Mouse (Mus musculus) intestine, embryonic 14.5 days (tissue): ENCODE measurements around the gene Raph1. TPM values are rescaled to one million over a fixed set of nuclear protein-coding genes. Genes with fewer than 3 reads are reported as not detected.

ENCODE experiments used
- ATAC-seq: fragments of 200-750 bp; cut with Nextera tagmentation; replicated peaks from 2 replicates; pipeline ENCODE4 v1.8.0; 2017; ENCODE audit warnings: low read depth, moderate number of reproducible peaks, moderate TSS enrichment, moderate library complexity; ENCODE audit not compliant: low FRiP score, low TSS enrichment
- DNase-seq: peaks from one replicate; pipeline ENCODE4 v3.0.0-alpha.2; 2018; ENCODE audit warnings: low spot score
- H3K27ac ChIP-seq: fragments of 300-500 bp; sonication (generic); 2 replicates; pipeline ENCODE4 v1.5.1; 2014; ENCODE audit warnings: low read depth, mild to moderate bottlenecking, control low read depth
- H3K27me3 ChIP-seq: fragments of 300-500 bp; sonication (generic); replicated peaks from 2 replicates; pipeline ENCODE4 v1.6.1; 2014; ENCODE audit warnings: low read length, control low read depth; ENCODE audit not compliant: control insufficient read depth, insufficient read depth
- H3K36me3 ChIP-seq: fragments of 300-500 bp; sonication (generic); 2 replicates; pipeline ENCODE4 v1.6.1; 2014; ENCODE audit warnings: low read length, control low read depth; ENCODE audit not compliant: control insufficient read depth, insufficient read depth
- H3K4me1 ChIP-seq: fragments of 300-500 bp; sonication (generic); replicated peaks from 2 replicates; pipeline ENCODE4 v1.6.1; 2014; ENCODE audit warnings: low read length, control low read depth, mixed read lengths; ENCODE audit not compliant: control insufficient read depth, insufficient read depth
- H3K4me2 ChIP-seq: fragments of 300-500 bp; sonication (generic); 2 replicates; pipeline ENCODE4 v1.6.1; 2014; ENCODE audit warnings: low read length
- H3K4me3 ChIP-seq: fragments of 300-500 bp; sonication (generic); 2 replicates; pipeline ENCODE4 v1.5.1; 2014; ENCODE audit warnings: low read depth, low read length, control low read depth, mixed read lengths
- H3K9ac ChIP-seq: fragments of 300-500 bp; sonication (generic); 2 replicates; pipeline ENCODE4 v1.6.1; 2014; ENCODE audit warnings: mild to moderate bottlenecking, low read length
- H3K9me3 ChIP-seq: fragments of 300-500 bp; sonication (generic); 2 replicates; pipeline ENCODE4 v1.6.1; 2016; ENCODE audit warnings: low read length, control low read depth; ENCODE audit not compliant: control insufficient read depth
- WGBS: fragments of 180-500 bp; shearing (Covaris S2); extraction: QIAGEN DNeasy Blood & Tissue Kit; methylation state at CpG from one replicate; pipeline ENCODE4 v1.1.7; 2014; 5-methylcytosine and 5-hydroxymethylcytosine counted together
- polyA plus RNA-seq: library from polyadenylated mRNA; unstranded; fragments of >200 nt; fragmentation: Nextera tagmentation; extraction: Ambion mirVana; gene quantifications from 2 replicates; pipeline ENCODE4 v1.2.1, GENCODE M21; 2014

The Raph1 gene
- polyA plus RNA-seq, 1 experiment from 2014 or later = 34.1 TPM

DNA sequence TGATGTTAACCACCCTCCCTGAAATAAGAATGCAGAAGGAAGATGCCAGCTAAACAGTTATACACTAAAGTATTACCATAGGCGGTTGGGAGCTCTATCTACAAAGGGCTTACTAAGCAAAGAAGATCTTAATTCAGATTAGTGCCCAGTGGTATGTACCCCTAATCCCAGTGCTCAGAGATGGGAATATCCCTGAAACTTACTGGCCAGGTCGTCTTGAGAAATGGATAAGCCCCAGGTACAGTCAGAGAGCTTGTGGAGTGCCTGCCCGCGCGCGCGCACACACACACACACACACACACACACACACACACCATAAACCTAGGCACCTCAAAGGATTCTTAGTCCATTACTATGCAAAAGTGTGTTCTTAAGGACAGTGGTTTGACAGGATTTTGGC lies 2.8 kb upstream of the Raph1 start:
- no peak for ATAC-seq
- H3K27me3 ChIP-seq = no peaks in the 10 kb centered on the region
- H3K27ac ChIP-seq = no peak overlapping the region

GRCm38 (mm10) chr1:60569210-60569609 lies 2.3 kb upstream of the Raph1 start:
- Histone ChIP-seq H3K27me3 (no peaks in the 10 kb centered on the region), H3K27ac (no peak overlapping the region), H3K4me1 (peaks cover 12% of the 10 kb centered on the region), H3K9ac (no peak overlapping the region), H3K4me2 (no peak overlapping the region), H3K9me3 (no peaks in the 10 kb centered on the region), H3K4me3 (no peak overlapping the region), H3K36me3 (no peaks in the 10 kb centered on the region)
- ATAC-seq (no peak), DNase-seq (no peak)
- WGBS = 66% methylated on average over 5 of the region's 5 CpGs

More for the DNA sequence above, 2.8 kb upstream of the Raph1 start:
- Histone ChIP-seq H3K4me1 (peaks cover 10% of the 10 kb centered on the region), H3K9me3 (no peaks in the 10 kb centered on the region), H3K4me2 (no peak overlapping the region), H3K4me3 (no peak overlapping the region), H3K9ac (no peak overlapping the region), H3K36me3 (no peaks in the 10 kb centered on the region)
- no peak for DNase-seq
- 89% methylated on average over 7 of the region's 7 CpGs for WGBS

- no peaks in the 10 kb centered on the region for H3K36me3 ChIP-seq
- peak overlapping the region; percentile 95 for H3K27ac ChIP-seq
- H3K4me2 ChIP-seq = peak overlapping the region; percentile 74
- peaks cover 11% of the 10 kb centered on the region for H3K4me1 ChIP-seq
- H3K27me3 ChIP-seq = no peaks in the 10 kb centered on the region
- WGBS = 20% methylated on average over 5 of the region's 5 CpGs
- DNase-seq (no peak), ATAC-seq (no peak)
- peak overlapping the region; percentile 62 for H3K9ac ChIP-seq
- H3K9me3 ChIP-seq = no peaks in the 10 kb centered on the region
- H3K4me3 ChIP-seq = peak overlapping the region; percentile 77
Observed at GRCm38 (mm10) chr1:60567321-60567720, 417 bp upstream of the Raph1 start.

DNA sequence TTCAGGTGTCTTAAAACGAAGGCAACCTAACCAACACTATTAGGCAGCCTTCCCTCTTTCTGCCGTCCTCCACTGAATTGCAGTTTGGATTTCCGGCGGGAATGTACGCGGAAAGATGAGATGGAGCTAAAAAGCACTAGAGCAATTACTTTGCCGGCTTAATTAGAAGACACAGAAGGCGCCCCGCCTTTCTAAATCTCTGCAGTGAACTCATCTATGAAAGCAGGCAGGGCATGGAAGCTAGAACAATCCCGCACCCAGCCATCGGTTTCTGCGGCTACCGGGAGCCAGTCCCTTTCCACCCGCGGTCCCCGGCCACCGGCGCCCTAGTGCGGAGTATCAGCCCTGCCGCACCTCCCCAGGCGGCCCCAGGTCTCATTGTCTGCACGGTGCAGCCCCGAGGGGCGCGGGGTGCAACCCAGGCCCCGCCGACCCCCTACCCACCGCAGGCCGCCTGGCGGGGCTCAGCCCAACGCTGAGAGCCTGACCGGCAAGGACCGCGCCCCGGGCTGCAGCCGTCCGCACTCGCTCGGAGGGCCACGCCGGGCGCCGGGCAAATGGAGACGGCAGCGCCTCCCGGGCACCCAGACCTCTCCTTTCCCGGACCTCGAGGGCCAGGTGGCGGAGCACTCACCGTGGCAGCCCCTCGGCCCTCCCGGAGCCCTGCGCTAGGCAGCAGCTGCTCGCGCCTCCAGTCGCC lies 823 bp downstream of the Raph1 start:
- H3K4me1 ChIP-seq = peaks cover 6% of the 10 kb centered on the region
- H3K4me3 ChIP-seq = peak overlapping the region; percentile 77
- ATAC-seq (peak; percentile 68; the same call in 1 of the 2 replicates), DNase-seq (peak; percentile 88)
- H3K9me3 ChIP-seq = peaks cover 7% of the 10 kb centered on the region
- peak overlapping the region; percentile 74 for H3K4me2 ChIP-seq
- H3K27ac ChIP-seq = peak overlapping the region; percentile 95
- H3K9ac ChIP-seq = peak overlapping the region; percentile 91
- WGBS = 1% methylated on average over 49 of the region's 56 CpGs
- H3K36me3 ChIP-seq = 0 out of 2 replicates have a peak, but pooled peaks cover 5% of the 10 kb centered on the region
- no peaks in the 10 kb centered on the region for H3K27me3 ChIP-seq

DNA sequence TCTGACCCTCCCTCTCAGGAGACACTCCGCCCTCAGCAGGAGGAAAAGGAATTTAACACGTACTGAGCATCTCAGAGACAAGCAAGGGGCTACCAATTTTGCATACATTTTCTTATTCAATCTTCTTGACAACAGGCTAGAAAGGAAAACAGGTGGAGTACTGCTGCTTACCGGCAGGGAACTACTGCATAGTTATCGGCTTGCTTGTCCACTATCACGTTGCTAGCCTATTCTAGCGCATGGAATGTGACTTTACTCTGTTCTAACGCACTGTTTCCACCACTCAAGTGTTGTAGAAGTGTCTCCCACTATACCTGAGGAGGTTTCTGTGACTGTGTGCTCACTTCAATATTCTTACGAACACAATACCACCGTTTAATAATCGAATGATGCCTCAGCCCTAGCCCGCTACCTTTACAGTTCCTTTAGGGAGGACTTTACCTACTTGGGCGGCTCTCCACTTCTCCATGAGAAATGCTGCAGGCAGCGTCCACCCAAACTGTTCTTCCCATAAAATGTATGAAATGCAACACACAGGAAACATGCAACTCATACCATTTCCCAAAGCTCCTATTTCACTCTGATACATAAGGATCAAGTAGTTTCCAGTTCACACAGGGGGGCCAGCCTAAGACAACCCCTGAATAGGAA lies 1.5 kb downstream of the Raph1 start:
- Histone ChIP-seq H3K27me3 (no peaks in the 10 kb centered on the region), H3K4me2 (peak overlapping the region; percentile 74), H3K36me3 (0 out of 2 replicates have a peak, but pooled peaks cover 5% of the 10 kb centered on the region), H3K4me1 (peaks cover 6% of the 10 kb centered on the region), H3K4me3 (peak overlapping the region; percentile 77), H3K27ac (no peak overlapping the region), H3K9ac (peak overlapping the region; percentile 91), H3K9me3 (peaks cover 14% of the 10 kb centered on the region)
- DNase-seq = peak; percentile 77
- WGBS = under 1% methylated on average over 13 of the region's 13 CpGs
- no peak for ATAC-seq

DNA sequence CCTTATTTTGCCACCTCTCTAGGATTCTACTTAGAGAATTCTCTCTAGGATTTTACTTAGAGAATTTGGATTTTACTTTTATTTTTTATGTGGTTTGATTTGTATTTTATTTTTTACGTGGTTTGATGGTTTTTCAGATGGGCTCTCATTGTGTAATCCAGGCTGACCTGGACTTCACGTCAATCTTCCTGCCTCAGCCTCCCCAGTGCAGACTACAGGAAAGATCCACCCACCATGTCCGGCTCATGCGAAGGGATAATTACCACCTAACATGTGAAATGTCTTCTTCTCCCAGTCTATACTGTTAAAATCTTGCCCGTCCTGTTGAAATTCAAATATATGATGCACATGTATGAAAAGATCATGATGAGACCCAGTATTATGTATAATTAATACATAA lies 2.2 kb downstream of the Raph1 start:
- Histone ChIP-seq H3K36me3 (0 out of 2 replicates have a peak, but pooled peaks cover 5% of the 10 kb centered on the region), H3K4me2 (peak overlapping the region; percentile 74), H3K9ac (no peak overlapping the region), H3K9me3 (peaks cover 16% of the 10 kb centered on the region), H3K4me1 (peaks cover 6% of the 10 kb centered on the region), H3K4me3 (peak overlapping the region; percentile 77), H3K27me3 (no peaks in the 10 kb centered on the region), H3K27ac (no peak overlapping the region)
- 81% methylated on average over 5 of the region's 5 CpGs for WGBS
- ATAC-seq (no peak), DNase-seq (no peak)

GRCm38 (mm10) chr1:60563021-60563420 lies 3.9 kb downstream of the Raph1 start:
- Histone ChIP-seq H3K9me3 (peaks cover 18% of the 10 kb centered on the region), H3K4me2 (no peak overlapping the region)
- ATAC-seq = no peak

DNA sequence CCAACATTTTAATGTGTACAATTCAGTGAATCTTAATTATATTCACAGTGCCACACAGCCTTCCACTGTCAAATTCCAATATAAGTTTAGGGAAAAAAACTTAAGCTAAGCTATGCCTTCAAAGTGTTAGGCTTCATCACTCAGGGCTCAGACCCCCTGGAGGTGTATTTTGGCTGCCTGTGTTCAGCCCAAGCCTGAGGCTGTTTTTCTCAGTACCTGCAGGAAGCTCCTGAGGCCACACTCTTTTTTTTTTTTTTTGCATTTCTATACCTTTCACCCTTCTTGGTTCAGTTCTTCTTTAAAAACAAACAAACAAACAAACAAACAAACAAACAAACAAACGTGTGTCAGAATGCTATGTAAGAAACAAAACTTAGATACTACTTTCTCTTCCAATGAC lies 23.2 kb downstream of the Raph1 start:
- H3K4me2 ChIP-seq = no peak overlapping the region
- H3K4me1 ChIP-seq = no peaks in the 10 kb centered on the region
- no peak overlapping the region for H3K4me3 ChIP-seq
- H3K27ac ChIP-seq = no peak overlapping the region
- no peak for ATAC-seq
- H3K27me3 ChIP-seq = no peaks in the 10 kb centered on the region
- 24% methylated on average over 1 of the region's 1 CpGs for WGBS
- no peak for DNase-seq
- H3K9me3 ChIP-seq = peaks cover 5% of the 10 kb centered on the region
- no peak overlapping the region for H3K9ac ChIP-seq
- 0 out of 2 replicates have a peak, but pooled peaks cover 5% of the 10 kb centered on the region for H3K36me3 ChIP-seq

More at GRCm38 (mm10) chr1:60563021-60563420, 3.9 kb downstream of the Raph1 start:
- Histone ChIP-seq H3K36me3 (0 out of 2 replicates have a peak, but pooled peaks cover 5% of the 10 kb centered on the region), H3K4me3 (no peak overlapping the region), H3K4me1 (peaks cover 6% of the 10 kb centered on the region), H3K27me3 (no peaks in the 10 kb centered on the region), H3K9ac (no peak overlapping the region), H3K27ac (no peak overlapping the region)
- no peak for DNase-seq
